Mouse (Mus musculus): ENCODE measurements around the gene Noc2l.

Noc2l gene
- long read RNA-seq, experiment 1, partial matches to known transcripts = 8 of 11 reads
- long read RNA-seq, experiment 1, other reads (novel, unspliced or antisense) = 2 of 11 reads
- long read RNA-seq, experiment 2, transcript Noc2l-201 (19 exons, 2,785 nt) = major isoform, 8 of 20 reads
- long read RNA-seq, experiment 2, partial matches to known transcripts = 8 of 20 reads
- long read RNA-seq, experiment 2, other reads (novel, unspliced or antisense) = 4 of 20 reads

DNA sequence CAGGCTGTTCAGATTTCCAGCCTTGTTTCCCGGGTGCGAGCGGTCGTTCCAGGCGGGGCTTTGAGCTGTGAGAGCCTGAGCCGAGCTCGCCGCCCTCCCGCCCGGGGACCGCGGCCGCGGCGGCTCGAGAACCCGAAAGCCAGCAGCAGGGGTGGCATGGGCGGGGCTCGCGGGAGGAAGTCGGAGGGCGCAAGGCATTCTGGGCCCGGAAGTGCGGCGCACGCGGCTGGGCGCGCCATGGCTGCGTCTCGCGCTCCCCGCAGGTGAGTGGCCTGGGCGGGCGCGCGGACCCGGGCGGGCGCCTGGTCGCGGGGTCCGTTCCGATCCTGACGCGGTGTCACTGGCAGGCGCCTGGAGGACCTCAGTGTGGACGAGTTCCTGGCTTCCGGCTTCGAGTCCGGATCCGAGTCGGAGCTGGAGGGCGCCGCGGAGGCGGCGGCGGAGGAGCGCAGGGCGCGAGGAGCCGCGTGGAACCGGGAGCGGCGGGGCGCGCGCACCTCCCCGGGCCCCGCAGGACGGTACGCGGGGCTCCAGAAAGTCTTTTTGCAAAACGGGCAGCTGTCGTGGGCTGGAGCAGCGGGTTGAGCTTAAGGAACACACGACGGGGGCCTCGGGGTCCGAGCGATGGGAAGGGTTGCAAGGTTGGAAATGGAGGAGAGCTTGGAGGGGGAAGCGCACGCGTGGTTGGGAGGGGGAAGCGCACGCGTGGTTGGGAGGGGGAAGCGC, at the start of gene Noc2l:
Gene Noc2l, plus strand, starts transcription at position 203 of the 726 bp plus-strand sequence.
- intact Hi-C loops (cut with DNase I) = no loop called here

DNA sequence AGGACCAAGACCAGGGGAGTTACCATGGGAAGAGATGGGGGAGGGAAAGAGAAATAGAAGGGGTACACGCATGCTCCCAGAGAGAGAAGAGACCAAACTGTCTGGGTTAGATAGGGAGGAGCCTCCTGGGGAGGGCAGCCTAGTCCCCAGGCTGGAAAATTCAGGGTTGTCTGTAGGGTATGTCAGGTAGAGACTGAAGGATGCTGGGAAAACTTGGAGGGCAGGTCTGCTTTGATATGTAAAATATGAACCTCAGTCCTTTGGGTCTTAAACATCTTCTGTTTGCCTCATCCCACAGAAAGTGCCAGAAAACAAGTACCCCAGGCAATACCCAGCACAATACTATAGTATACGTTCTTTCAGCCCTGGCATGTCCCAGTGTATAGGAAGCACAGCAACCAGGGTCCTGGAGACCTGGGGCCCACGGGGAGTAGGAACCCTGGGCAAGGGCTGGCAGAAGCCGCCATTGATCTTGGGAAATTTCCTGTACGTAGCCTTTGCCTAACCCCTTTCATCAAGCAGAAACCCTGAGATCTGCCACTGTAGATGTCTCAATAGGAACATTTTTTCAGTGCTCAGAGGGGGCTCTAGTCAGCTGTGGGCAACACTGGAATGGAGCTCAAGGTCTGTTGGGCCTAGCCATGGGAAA, 47.5 kb upstream of the Noc2l start:
- intact Hi-C loops (cut with DNase I) = no loop called here

DNA sequence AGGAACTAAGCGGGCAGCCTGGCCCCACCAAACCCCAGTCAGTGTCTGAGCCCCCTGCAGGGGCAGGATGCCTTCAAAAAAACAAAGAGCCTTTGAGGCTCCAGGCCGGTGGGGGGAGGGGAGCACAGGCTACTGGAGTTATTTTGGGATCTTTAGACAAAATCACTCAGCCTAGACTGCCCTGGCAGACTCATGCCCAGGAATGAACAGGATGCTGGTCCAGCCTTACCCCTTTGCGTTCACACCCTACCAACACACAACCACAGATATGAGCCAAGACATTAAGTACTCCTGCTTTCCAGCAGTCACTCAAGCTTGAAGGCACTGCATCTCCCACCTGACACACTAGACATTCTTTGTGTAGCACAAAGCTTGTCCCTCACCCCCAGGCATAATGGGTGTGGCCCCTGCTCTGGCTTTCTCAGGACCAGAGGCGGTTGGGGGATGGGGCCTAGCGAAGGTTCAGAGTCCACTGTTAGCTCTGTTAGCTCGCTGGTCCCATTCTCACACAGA, 46.9 kb upstream of the Noc2l start:
- intact Hi-C loops (cut with DNase I) = no loop called here

DNA sequence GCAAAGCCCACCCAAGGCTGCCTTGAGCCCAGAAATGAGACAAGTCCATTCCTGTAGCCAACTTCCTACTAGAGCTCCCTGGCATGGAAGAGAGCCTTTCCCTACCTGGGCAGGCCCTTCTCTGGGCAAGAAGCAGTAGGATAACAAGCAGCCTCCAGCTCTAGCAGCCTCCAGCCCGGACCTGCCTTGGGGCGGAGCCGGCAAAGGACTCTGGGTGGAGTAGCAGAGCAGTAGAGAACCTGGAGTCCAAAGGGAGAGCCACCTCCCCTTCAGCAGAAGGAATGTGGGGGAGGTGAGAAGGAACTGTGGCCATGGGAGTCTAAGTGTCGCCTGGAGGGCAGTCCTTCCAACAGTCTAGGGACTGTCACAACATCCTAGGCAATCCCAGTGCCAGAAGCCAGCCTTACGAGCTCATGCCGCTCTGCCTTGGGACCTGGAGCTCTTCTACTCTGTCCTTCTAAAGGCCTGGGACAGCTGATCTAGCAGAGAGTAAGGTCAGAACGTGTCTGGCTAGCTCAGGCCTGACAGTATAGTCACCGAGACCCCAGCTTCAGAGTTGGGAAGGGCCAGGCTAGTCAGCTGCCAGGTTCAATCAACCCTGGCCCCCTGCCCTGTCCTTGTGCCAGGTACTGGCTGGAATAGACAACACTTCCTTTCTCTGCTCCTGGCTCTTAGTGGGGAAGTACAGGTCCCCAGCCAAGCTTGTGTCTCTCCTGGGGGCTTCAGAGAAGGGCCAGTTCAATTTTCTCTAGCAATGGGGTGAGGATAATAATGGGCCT, 43.2 kb upstream of the Noc2l start:
- intact Hi-C loops (cut with DNase I) = no loop called here

DNA sequence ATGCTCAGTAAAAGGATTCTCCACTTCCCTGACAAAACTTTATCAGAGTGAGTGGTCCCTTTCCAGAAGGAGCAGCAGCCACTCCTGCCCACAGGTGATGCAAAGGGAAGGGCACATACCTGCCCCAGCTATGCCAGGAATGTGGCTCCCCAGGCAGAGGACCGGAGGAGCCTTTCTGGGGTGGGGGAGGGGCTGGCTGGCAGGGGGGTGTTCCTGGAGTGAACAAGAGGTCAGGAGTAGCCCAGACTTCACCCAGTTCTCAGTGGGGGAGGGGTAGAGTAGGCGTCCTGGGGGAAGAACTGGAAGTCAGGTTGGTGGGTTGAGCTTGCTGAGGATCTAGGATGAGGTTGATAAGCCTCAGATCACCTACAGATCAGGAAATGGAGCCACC, 42.6 kb upstream of the Noc2l start:
- intact Hi-C loops (cut with DNase I) = no loop called here

DNA sequence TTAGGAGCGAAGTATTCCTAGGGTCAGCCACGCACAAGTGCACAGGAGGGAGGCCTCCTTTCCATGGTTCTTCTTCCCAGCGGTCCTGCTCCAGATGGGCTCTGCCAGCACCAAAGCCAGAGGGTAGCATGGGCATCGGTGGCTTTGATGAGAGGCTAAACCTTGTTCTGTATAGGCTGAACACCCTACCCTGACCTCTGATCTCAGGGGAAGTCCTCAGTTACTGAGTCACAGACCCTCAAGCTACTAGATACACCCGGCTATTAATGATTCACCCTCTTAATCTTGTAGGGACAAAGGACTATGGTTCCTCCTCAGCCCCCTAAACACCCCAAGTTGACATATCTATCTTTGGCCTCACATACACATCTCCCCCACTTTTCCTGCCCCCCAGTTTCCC, 41.9 kb upstream of the Noc2l start:
- intact Hi-C loops (cut with DNase I) = no loop called here

DNA sequence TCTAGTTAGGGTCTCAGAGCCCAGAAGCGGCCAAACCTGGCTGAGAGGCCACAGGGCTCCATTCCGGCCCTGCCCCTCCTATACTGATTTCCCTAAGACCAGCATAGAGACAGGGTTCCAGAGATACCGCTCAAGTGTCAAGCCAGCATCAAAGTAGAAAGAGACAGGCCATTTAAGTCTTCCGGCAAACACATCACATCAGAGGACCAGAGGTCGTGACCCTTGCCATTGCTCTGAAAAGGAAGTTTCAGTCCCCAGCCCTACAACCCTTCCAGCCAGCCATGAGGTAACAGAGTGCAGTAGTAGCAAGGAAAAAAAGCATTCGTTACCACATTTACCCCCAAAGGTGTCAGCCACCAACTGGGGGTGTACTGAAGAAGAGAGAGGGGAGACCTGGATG, 41.5 kb upstream of the Noc2l start:
- intact Hi-C loops (cut with DNase I) = no loop called here

DNA sequence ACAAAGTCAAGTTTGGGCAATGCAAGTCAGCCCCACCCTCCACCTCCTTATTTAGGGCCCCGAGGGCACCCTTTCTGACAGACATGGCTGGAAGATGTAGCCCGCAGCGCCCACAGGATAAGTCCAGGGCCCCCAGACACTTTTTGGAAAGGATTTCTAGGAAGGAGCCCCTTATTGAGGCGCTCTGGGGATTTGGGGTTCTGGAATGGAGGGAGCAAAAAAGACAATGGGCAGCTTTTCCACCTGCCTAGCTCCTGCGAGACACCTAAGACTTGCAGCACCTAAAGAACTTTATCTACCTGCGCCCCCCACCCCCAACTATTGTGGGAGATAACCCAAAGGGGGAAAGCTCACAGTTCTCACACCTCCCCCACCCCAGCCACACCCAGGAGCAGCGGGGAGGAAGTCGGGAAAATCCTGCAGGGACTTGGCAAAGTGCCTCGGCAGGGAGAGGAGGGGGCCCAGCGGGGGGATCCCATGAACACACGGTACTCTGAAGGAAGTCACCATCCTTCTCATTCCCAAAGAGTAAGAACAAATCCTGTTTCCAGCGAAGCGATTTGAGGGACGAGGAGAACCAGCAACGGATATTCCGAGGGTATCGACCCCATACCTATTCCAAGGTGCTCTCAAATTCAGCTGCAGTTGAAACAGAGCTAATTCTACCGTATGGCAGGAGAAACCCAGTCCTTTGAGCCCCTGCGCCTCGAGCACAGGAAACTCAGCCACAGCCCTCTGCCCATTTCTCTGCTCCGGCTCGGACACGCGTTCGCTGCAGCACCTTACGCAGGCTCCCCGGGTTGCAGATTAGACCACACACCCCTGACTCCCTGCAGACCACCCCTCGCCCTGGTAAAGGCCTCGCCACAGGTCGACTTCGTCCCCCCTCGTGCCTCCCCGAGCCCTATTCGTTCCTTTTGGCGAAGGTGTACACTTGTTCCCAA, 39.6 kb upstream of the Noc2l start:
- intact Hi-C loops (cut with DNase I) = no loop called here

DNA sequence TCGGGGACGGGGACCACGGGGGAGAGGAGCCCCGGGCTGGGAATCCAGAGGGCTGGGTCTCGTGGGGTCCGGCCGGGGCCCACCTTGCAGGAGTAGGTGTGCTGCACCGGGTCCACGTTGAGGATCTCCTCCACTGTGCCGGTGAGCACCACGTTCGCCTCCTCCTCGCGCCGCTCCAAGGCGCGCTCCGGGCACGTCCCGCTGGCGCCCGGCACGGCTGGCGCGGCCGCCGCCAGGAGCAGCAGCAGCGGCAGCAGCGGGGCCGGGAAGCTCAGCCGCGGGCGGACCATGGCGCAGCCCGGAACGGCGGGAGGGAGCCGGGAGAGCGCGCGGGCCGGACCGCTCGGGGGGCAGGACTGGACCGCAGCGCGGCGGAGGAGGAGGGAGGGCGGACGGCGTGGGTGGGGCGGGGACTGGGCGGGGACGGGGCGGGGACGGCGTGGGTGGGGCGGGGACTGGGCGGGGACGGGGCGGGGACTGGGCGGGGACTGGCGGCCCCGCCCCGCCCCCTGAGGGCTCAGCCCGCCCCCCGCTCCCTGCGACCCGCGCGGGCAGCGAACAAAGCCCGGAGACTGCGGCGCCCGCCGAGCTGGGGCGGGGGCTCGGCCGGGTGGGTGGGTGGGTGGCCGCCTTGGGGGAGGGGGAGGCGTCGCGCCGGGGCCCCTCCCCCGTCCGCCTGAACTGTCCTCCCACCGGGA, 38.5 kb upstream of the Noc2l start, which contains the start of gene Agrn:
Gene Agrn, minus strand, starts transcription at position 358 of the 698 bp plus-strand sequence.
- intact Hi-C loops (cut with DNase I) = no loop called here

DNA sequence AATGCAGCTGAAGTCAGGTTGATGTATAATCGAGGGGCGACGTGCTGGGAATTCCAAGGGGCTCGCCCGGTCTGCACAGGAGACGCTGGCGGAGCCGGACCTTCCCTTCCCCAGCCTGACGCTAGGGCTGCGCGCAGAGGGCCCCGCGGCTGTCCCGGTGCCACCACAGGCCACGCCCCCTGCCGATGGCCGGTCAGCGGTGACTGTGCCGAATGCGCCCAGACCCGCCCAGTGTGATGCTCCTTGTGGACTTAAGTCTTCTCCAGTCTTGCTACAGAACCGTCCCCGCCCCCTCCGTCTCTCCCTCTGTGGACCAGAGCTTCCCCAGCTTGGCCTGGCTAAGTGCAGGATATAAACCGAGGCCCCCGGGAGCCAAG, 38.0 kb upstream of the Noc2l start:
- intact Hi-C loops (cut with DNase I) = no loop called here

DNA sequence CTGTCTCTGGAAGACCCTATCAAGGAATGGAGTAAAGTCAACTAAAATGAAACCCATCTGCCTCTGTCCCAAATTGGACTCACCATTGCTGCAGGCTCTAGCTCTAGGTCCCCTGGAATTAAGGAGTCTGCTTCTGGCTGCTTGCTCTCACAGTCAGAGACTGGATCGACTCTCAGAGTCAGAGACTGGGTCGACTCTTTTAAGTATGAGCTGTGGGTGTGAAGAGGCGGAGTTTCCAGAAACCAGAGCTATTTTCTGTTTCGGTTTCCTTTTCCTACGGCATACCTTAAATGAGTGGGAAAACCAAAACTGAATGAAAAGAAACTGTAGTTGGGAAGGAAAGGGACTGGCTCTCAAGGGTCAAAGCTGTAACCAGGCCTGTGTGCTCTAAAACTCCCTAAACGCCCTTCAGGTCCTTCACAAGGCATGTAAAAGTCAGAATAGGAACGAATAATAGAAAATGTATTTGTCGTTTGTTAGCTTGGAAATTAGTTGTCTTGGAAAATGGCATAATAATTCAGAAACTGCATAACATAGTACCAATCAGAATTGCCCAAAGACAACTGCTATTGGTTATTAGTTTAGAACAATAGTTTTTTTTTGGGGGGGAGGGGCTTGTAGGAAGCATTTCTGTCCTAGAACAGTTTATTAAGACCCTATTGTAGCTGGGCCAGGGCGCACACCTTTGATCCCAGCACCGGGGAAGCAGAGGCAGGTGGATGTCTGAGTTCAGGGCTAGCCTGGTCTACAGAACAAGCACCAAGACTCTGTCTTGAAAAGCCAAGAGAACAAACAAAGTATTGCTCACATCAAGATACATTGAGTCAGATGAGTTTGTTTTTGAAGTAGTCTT, 35.0 kb upstream of the Noc2l start, which contains the start of gene Isg15:
Gene Isg15, minus strand, starts transcription at position 196 of the 853 bp plus-strand sequence.
- intact Hi-C loops (cut with DNase I) = no loop called here

DNA sequence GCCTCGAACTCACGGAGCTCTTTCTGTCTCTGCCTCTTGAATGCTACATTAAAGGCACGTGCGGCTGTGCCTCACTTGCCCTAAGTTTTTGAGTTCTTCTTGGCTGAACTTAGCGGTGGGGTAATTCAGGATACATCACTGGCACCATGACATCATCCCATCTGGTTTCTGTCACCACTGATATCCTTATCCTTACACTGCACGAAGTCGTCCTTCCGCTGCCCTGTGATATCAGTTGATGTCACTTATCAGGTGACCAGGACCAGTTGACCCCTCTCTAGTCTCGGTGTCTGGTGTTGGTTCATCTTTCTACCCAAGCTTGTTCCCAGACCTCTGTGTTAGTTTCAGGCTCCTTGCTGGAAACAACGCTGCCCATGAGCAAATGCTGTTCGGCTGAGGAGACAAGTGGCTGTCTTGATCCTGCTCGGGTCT, 33.3 kb upstream of the Noc2l start:
- intact Hi-C loops (cut with DNase I) = no loop called here

DNA sequence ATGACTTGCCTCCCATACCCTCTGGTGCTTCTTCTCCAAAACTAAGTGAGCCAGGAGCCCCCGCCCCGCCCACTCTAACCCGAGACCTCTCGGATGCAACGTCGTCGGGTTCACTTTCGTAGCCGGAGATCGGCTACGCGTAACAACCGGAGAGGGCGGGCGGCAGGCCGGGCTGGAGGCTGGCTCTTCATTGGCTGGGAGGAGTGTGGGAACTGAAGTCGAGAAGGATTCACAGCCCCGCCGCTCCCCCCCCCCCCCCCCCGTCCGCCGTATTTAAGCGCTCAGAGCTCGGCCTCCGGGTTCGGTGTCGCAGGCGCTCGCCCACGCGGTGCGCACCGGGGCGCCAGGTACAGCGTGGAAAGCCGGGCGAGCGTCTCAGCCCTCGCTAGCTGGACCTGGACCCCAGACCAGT, 32.8 kb upstream of the Noc2l start, which contains the start of gene AW011738:
Gene AW011738, plus strand, starts transcription at position 304 of the 412 bp plus-strand sequence.
- intact Hi-C loops (cut with DNase I) = no loop called here

DNA sequence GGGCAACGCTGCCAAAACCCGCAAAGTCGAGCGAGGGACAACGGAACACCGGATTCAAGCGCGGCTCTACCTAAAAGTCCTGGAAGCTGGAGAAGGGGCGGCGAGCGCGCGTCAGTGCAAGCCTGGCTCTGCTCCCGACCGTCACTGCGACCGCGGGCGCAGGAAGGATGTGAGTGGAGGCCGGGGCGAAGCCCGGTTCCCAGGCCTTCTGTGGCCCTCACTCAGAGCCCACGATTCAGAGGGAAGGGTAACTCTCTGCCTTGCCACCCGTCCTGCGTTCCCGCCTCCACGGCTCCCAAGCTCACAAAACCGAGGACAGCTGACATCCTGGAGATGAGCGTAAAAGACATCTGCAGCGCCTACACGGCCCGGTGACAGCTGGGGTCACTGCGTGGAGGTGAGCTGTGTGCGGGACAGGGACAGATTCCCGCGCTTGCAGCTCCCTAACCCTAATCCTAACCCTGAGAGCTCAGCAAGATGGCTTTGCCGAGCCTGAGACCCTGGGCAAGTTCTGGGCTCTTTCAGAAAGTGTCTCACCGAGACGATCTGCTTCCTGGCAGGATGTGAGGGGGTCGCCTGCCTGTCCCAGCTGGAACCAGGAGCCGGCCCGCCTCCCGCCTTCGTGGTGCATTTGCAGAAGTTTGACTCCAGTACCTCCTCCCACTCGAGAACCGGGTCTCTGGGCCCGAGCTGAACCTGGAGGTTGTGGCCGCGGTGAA, 32.2 kb upstream of the Noc2l start:
- intact Hi-C loops (cut with DNase I) = no loop called here

DNA sequence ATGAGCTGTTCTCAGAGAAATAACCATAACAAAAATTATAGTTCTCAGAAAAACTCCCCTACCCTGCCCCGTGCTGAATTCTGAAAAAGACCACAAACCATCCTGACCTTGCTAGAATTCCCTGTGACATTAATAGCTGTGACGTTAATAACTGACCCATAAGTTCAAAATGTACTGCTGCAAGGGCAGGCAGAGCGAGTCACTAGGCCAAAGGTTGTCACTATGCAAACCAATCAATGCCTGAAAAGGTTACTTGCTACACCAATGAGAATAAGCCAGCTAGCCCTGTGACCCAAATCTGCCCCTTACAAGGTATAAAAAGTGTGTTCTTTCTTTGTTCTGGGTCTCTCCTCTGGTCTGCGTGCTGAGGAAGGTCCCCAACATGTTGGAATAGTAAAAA, 26.9 kb upstream of the Noc2l start:
- intact Hi-C loops (cut with DNase I) = no loop called here

DNA sequence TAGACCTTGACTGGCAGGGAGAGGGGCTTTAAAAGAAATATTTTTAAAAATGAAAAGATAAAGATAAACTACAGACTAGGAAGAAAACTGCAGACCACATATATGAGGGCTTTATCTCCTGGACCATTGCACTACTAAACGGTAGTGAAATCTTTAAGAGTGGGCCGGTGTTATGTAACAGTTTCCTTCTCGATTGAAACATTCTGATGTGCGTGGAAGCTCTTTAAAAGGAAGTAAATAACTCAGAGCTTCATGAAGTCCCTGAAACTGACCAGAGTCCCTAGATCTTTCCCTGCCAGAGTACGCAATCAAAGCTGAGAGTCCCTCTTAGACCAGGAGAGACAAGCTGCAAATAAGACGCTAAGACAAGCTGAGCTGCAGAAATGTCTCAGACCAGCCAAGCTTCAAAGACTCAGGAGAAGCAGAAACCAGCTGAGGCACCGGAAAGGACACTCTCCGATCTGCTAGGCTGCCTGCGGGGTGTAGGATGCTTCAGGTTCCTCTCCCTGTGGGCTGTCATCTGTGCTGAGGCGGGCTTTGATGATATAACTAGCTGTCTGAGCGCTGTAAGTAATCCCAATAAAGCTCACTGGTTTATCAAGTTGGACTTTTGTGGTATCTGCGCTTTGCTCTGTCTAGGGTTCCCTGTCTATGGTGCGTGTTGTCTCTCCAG, 25.7 kb upstream of the Noc2l start:
- intact Hi-C loops (cut with DNase I) = no loop called here

DNA sequence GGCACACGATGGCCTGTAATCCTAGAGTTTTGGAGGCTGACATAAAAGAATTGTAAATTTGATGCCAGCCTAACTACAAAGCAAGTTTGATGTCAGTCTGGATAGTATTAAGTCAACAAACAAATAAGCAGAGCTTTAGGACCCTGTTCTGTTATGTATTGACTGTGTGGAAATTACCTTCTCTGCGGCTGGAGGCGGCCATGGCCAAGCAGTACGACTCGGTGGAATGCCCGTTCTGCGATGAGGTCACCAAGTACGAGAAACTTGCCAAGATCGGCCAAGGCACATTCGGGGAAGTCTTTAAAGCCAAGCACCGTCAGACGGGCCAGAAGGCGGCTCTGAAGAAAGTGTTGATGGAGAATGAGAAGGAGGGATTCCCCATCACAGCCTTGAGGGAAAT, 22.7 kb upstream of the Noc2l start:
- intact Hi-C loops (cut with DNase I) = no loop called here

Measured in adrenal gland (tissue).